ENCODE assay signal across 9 mouse cellular contexts in the genomic region with DNA sequence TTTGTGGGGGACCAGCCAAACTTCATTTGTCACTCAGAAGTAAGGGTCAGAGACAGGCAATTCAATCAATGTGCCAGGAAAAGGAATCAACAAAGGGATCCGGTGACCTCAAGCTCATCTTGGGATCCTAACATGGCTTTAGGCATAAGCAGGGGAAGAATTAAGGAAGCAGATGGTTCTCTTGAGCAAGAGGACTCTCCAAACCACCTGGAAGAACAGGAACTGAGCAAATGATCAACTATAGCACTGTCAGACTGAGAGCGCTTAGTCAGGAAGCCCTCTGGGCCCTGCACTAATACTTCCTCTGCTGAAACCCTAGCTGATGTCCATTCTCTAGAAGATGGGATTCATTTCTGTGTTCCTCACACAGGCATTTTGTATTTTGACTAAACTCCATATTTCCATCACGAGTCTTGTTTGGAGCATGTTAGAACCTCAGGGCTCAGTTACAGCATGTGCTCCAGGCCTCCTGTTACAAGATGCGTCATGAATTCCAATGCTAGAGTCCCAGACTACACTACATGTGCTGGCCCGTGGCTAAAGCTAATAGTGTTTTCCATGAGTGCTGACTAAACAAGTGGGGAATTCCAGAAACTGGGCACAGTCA. TPM values are rescaled to one million over a fixed set of nuclear protein-coding genes. Genes with fewer than 3 reads are reported as not detected.
DNase-seq lines count a peak whose midpoint lies in the region; ATAC-seq and TF ChIP-seq lines count a peak whose summit lies in the region.
"Had no signal": no experiment of that assay in that cellular context is flagged by ENCODE, and none has a peak within 500 bp of the region (broad histone marks: within the 10 kb centered on the region; RNA-seq: fewer than 3 reads in every experiment).

No protein-coding gene starts in this region.

- peaks cover 9% of the 10 kb centered on the region; the same call in 1 of the 2 replicates for H3K4me1 ChIP-seq in heart, postnatal 0 days (ENCODE audit: control insufficient read depth, insufficient read depth)
- H3K4me1 ChIP-seq in lung, embryonic 15.5 days: peaks cover 30% of the 10 kb centered on the region

- no peak overlapping the region for H3K9ac ChIP-seq in heart, postnatal 0 days (replicated peaks; ENCODE audit: low read depth, low read length)
- no peak overlapping the region for H3K9ac ChIP-seq in lung, embryonic 15.5 days

- H3K9me3 ChIP-seq in heart, postnatal 0 days (replicated peaks; ENCODE audit: control insufficient read depth, low read length): no peaks in the 10 kb centered on the region
- H3K9me3 ChIP-seq in lung, embryonic 15.5 days: no peaks in the 10 kb centered on the region

- no peak for ATAC-seq in heart, postnatal 0 days (ENCODE audit: insufficient read depth, low read depth)
- peak; percentile 29; the same call in 1 of the 2 replicates for ATAC-seq in lung, embryonic 15.5 days (ENCODE audit: borderline replicate concordance, extremely low read depth, low FRiP score, low TSS enrichment)

- H3K27ac ChIP-seq in heart, postnatal 0 days (ENCODE audit: low read depth): peak overlapping the region; percentile 80
- peak overlapping the region; percentile 84 for H3K27ac ChIP-seq in lung, embryonic 15.5 days

- no peak overlapping the region for H3K4me2 ChIP-seq in heart, postnatal 0 days (ENCODE audit: low read depth, low read length)
- peak overlapping the region; percentile 62; the same call in 1 of the 2 replicates for H3K4me2 ChIP-seq in lung, embryonic 15.5 days

- peak; percentile 48 for DNase-seq in adrenal gland, adult 2 months
- no peak for DNase-seq in adrenal gland, adult 18-20 months (ENCODE audit: low spot score in 2 of 2)
- DNase-seq in B cell, adult 2 months: peak; percentile 49 to 53
- DNase-seq in heart, postnatal 0 days (ENCODE audit: low spot score): no peak
- no peak for DNase-seq in ovary, postnatal 10 days (ENCODE audit: low spot score)
- DNase-seq in adrenal gland, postnatal 10 days: no peak
- no peak for DNase-seq in adrenal gland, adult 8-10 months

- no peaks in the 10 kb centered on the region for H3K27me3 ChIP-seq in heart, postnatal 0 days (ENCODE audit: control insufficient read depth, insufficient read depth, low read length)
- H3K27me3 ChIP-seq in lung, embryonic 15.5 days: no peaks in the 10 kb centered on the region

- WGBS in heart, postnatal 0 days: 69% methylated on average over 5 of the region's 5 CpGs
- WGBS in lung, embryonic 15.5 days: 52% methylated on average over 5 of the region's 5 CpGs

- TF ChIP-seq CTCF in heart, postnatal 0 days (IDR thresholded peaks at IDR 0.05; ENCODE audit: low read depth): no peak

- H3K4me3 ChIP-seq in heart, postnatal 0 days (ENCODE audit: low read depth, low read length): no peak overlapping the region
- no peak overlapping the region for H3K4me3 ChIP-seq in lung, embryonic 15.5 days

- TF ChIP-seq EP300 in heart, postnatal 0 days (IDR thresholded peaks at IDR 0.05; ENCODE audit: low read depth): no peak

- H3K36me3 ChIP-seq in heart, postnatal 0 days (replicated peaks; ENCODE audit: control insufficient read depth, insufficient read depth, low read length): no peaks in the 10 kb centered on the region
- no peaks in the 10 kb centered on the region for H3K36me3 ChIP-seq in lung, embryonic 15.5 days

RNA-seq across cellular contexts. Expression of gene Cd69, which starts 39.3 kb away (rescaled TPM):
- total RNA-seq in adrenal gland, adult 2 months (2021): under 1 TPM in 1 of 2 experiments, not detected in 1; 0.38 TPM
- not detected in 2 replicates for polyA plus RNA-seq in adrenal gland, adult 2 months (2012; rRNA removed)
- under 1 TPM in 1 of 2 experiments, not detected in 1; 0.42 TPM for total RNA-seq in adrenal gland, adult 18-20 months (2021)
- total RNA-seq in heart, postnatal 0 days (2014; rRNA removed; ENCODE audit: low replicate concordance): not detected in 2 replicates
- not detected in 2 replicates for polyA plus RNA-seq in heart, postnatal 0 days (2015; fragmentation: Nextera tagmentation; extraction: Ambion mirVana)
- polyA plus RNA-seq in lung, embryonic 15.5 days (2015; fragmentation: Nextera tagmentation; extraction: Ambion mirVana): 0.15 and 0.39 TPM in 2 replicates
- 1 to 10 TPM; 1.1 to 1.4 TPM for total RNA-seq in adrenal gland, postnatal 10 days (2021)
- under 1 TPM in 3 of 4 experiments, not detected in 1; 0.21 to 0.38 (median 0.27) TPM for total RNA-seq in adrenal gland, adult 8-10 months (2022)
- polyA plus RNA-seq: neural tube, embryonic 14.5 days had no signal

RNA-seq across cellular contexts. Expression of gene Clec2d, which starts 55.5 kb away (rescaled TPM):
- 10 to 100 TPM; 44.0 to 49.6 TPM for total RNA-seq in adrenal gland, adult 2 months (2021)
- 2.7 and 3.3 TPM in 2 replicates for polyA plus RNA-seq in adrenal gland, adult 2 months (2012; rRNA removed)
- total RNA-seq in adrenal gland, adult 18-20 months (2021): 10 to 100 TPM; 36.6 to 74.6 TPM
- total RNA-seq in heart, postnatal 0 days (2014; rRNA removed; ENCODE audit: low replicate concordance): 24.4 and 67.2 TPM in 2 replicates
- polyA plus RNA-seq in heart, postnatal 0 days (2015; fragmentation: Nextera tagmentation; extraction: Ambion mirVana): 0.47 and 0.49 TPM in 2 replicates
- polyA plus RNA-seq in lung, embryonic 15.5 days (2015; fragmentation: Nextera tagmentation; extraction: Ambion mirVana): 1.2 and 1.5 TPM in 2 replicates
- 10 to 100 TPM; 78.5 to 78.6 TPM for total RNA-seq in adrenal gland, postnatal 10 days (2021)
- total RNA-seq in adrenal gland, adult 8-10 months (2022): 10 to 100 TPM; 38.2 to 55.3 (median 41.8) TPM
- polyA plus RNA-seq: neural tube, embryonic 14.5 days had no signal

Comparison
In these comparisons a context has a peak if more than half of its experiments do, and no peak if none do; other contexts are left out.
1. DNase-seq: peak in adrenal gland, adult 2 months (single experiment) and B cell, adult 2 months (2 of 2); none in adrenal gland, adult 18-20 months (0 of 2), heart, postnatal 0 days (single experiment), ovary, postnatal 10 days (single experiment), adrenal gland, postnatal 10 days (single experiment) and adrenal gland, adult 8-10 months (single experiment).